Mouse (Mus musculus): ENCODE measurements around the gene Gas6.

Gas6 gene

GRCm38 (mm10) chr8:13493858-13494631, at the start of gene Gas6:
TSS of gene Gas6 (minus strand) at chr8:13494490.
- ChIA-PET POLR2A (interaction anchor here in 3 of 4 experiments (0.7 to 1.5 kb wide), 10 partner anchors 9 to 81 kb away, joined by 3 to 16 read pairs (median 3); no protein-coding TSS in a partner anchor), CTCF (interaction anchor here in 2 of 4 experiments (0.6 to 1.1 kb wide), 3 partner anchors 54 to 157 kb away, joined by 3 to 6 read pairs (median 4); no protein-coding TSS in a partner anchor)

- ChIA-PET POLR2A (interaction anchor here in 3 of 4 experiments (0.6 to 5.7 kb wide), 9 partner anchors 8 to 473 kb away, joined by 3 to 77 read pairs (median 3); partner anchors contain the start of gene Gas6 (in 1 of the 3)), CTCF (interaction anchor here in 2 of 4 experiments (0.9 to 2.1 kb wide), 5 partner anchors 8 to 128 kb away, joined by 3 to 6 read pairs (median 3); no protein-coding TSS in a partner anchor)
These were observed 47.2 kb upstream of the Gas6 start for GRCm38 (mm10) chr8:13541526-13541925.

- ChIA-PET POLR2A (interaction anchor here in 3 of 4 experiments (1.2 to 5.7 kb wide), 4 partner anchors 8 to 10 kb away, joined by 5 to 77 read pairs (median 24); no protein-coding TSS in a partner anchor), CTCF (interaction anchor here in 1 of 4 experiments (1.2 to 2.1 kb wide), 2 partner anchors 9 to 127 kb away, joined by 6 to 8 read pairs; no protein-coding TSS in a partner anchor)
These were observed 45.8 kb upstream of the Gas6 start for GRCm38 (mm10) chr8:13540122-13540521.

- CTCF ChIA-PET: interaction anchor here in 2 of 4 experiments (0.8 to 3.0 kb wide), 5 partner anchors 9 to 126 kb away, joined by 3 to 20 read pairs (median 4); no protein-coding TSS in a partner anchor
These were observed 44.5 kb upstream of the Gas6 start for GRCm38 (mm10) chr8:13538821-13539220.

GRCm38 (mm10) chr8:13537102-13537501, 42.8 kb upstream of the Gas6 start:
- POLR2A ChIA-PET: interaction anchor here (0.7 to 5.7 kb wide), 10 partner anchors 8 to 553 kb away, joined by 3 to 77 read pairs (median 3); partner anchors contain the start of gene Gas6 (in 1 of the 4)

More at GRCm38 (mm10) chr8:13538821-13539220, 44.5 kb upstream of the Gas6 start:
- POLR2A ChIA-PET: interaction anchor here in 3 of 4 experiments (1.9 to 5.7 kb wide), 3 partner anchors 10 to 11 kb away, joined by 7 to 77 read pairs (median 40); no protein-coding TSS in a partner anchor

GRCm38 (mm10) chr8:13533123-13533522, 38.8 kb upstream of the Gas6 start:
- POLR2A ChIA-PET: interaction anchor here in 2 of 4 experiments (0.6 to 5.9 kb wide), 2 partner anchors 15 to 200 kb away, joined by 3 to 27 read pairs; no protein-coding TSS in a partner anchor
- CTCF ChIA-PET: no interaction called here

More at GRCm38 (mm10) chr8:13537102-13537501, 42.8 kb upstream of the Gas6 start:
- CTCF ChIA-PET: interaction anchor here in 3 of 4 experiments (0.7 to 3.0 kb wide), 5 partner anchors 11 to 221 kb away, joined by 3 to 20 read pairs (median 4); partner anchors contain the start of gene Tmem255b (in 1 of the 3)

- CTCF ChIA-PET: no interaction called here
- POLR2A ChIA-PET: interaction anchor here in 1 of 4 experiments (5.9 kb wide), 1 partner anchor 17 kb away, joined by 27 read pairs; no protein-coding TSS in a partner anchor
These were observed 37.4 kb upstream of the Gas6 start for GRCm38 (mm10) chr8:13531602-13532171.

GRCm38 (mm10) chr8:13530941-13531340, 36.7 kb upstream of the Gas6 start:
- CTCF ChIA-PET: no interaction called here
- POLR2A ChIA-PET: interaction anchor here in 1 of 4 experiments (5.9 kb wide), 1 partner anchor 17 kb away, joined by 27 read pairs; no protein-coding TSS in a partner anchor

- CTCF ChIA-PET: interaction anchor here in 2 of 4 experiments (1.1 to 1.6 kb wide), 3 partner anchors 9 to 75 kb away, joined by 3 to 5 read pairs (median 4); no protein-coding TSS in a partner anchor
- POLR2A ChIA-PET: interaction anchor here in 1 of 4 experiments (5.9 kb wide), 1 partner anchor 18 kb away, joined by 27 read pairs; no protein-coding TSS in a partner anchor
These were observed 36.1 kb upstream of the Gas6 start for GRCm38 (mm10) chr8:13530401-13530800.

- ChIA-PET POLR2A (interaction anchor here in 1 of 4 experiments (5.9 kb wide), 1 partner anchor 18 kb away, joined by 27 read pairs; no protein-coding TSS in a partner anchor), CTCF (interaction anchor here in 2 of 4 experiments (0.7 to 1.6 kb wide), 4 partner anchors 9 to 242 kb away, joined by 3 to 5 read pairs (median 4); partner anchors contain the start of genes Dcun1d2 (in 1 of the 2) and Tmco3 (in 1 of the 2))
These were observed 35.6 kb upstream of the Gas6 start for GRCm38 (mm10) chr8:13529891-13530316.

- CTCF ChIA-PET: interaction anchor here in 2 of 4 experiments (0.6 to 1.6 kb wide), 9 partner anchors 9 to 242 kb away, joined by 3 to 5 read pairs (median 4); partner anchors contain the start of genes Dcun1d2 (in 1 of the 2) and Tmco3 (in 1 of the 2)
- POLR2A ChIA-PET: interaction anchor here in 2 of 4 experiments (0.6 to 5.9 kb wide), 3 partner anchors 8 to 39 kb away, joined by 3 to 27 read pairs (median 4); no protein-coding TSS in a partner anchor
These were observed 34.9 kb upstream of the Gas6 start for GRCm38 (mm10) chr8:13529011-13529840.

- ChIA-PET CTCF (no interaction called here), POLR2A (no interaction called here)
These were observed 27.1 kb upstream of the Gas6 start for GRCm38 (mm10) chr8:13521392-13521791.

GRCm38 (mm10) chr8:13520349-13520748, 26.1 kb upstream of the Gas6 start:
- CTCF ChIA-PET: no interaction called here
- POLR2A ChIA-PET: interaction anchor here in 1 of 4 experiments (1.7 kb wide), 1 partner anchor 29 kb away, joined by 3 read pairs; no protein-coding TSS in a partner anchor

- POLR2A ChIA-PET: interaction anchor here in 1 of 4 experiments (1.7 kb wide), 1 partner anchor 30 kb away, joined by 3 read pairs; no protein-coding TSS in a partner anchor
These were observed 25.2 kb upstream of the Gas6 start for GRCm38 (mm10) chr8:13519503-13519902.

GRCm38 (mm10) chr8:13517284-13517781, 23.0 kb upstream of the Gas6 start:
- POLR2A ChIA-PET: interaction anchor here in 2 of 4 experiments (1.3 to 1.7 kb wide), 2 partner anchors 10 to 31 kb away, joined by 3 to 8 read pairs; no protein-coding TSS in a partner anchor
- CTCF ChIA-PET: interaction anchor here in 1 of 4 experiments (1.4 kb wide), 1 partner anchor 11 kb away, joined by 3 read pairs; no protein-coding TSS in a partner anchor

More at GRCm38 (mm10) chr8:13519503-13519902, 25.2 kb upstream of the Gas6 start:
- CTCF ChIA-PET: interaction anchor here in 1 of 4 experiments (0.6 kb wide), 1 partner anchor 41 kb away, joined by 3 read pairs; no protein-coding TSS in a partner anchor

GRCm38 (mm10) chr8:13516728-13517127, 22.4 kb upstream of the Gas6 start:
- ChIA-PET CTCF (interaction anchor here in 1 of 4 experiments (0.7 to 1.4 kb wide), 2 partner anchors 12 to 1125 kb away, joined by 3 read pairs; no protein-coding TSS in a partner anchor), POLR2A (interaction anchor here in 2 of 4 experiments (1.0 to 1.7 kb wide), 3 partner anchors 11 to 33 kb away, joined by 3 to 8 read pairs (median 4); no protein-coding TSS in a partner anchor)
